Mouse (Mus musculus) liver, adult 2 months (tissue): ENCODE measurements around the gene Tcp11.

Source experiments
- CTCF ChIP-seq: fragments of 200-500 bp; IDR thresholded peaks from 2 replicates; pipeline ENCODE4 v1.5.1; 2011; ENCODE audit warnings: low read depth, low read length, control low read depth
- POLR2A ChIP-seq: fragments of 200-500 bp; IDR thresholded peaks from 2 replicates; pipeline ENCODE4 v1.6.1; 2011; ENCODE audit warnings: low read length, control low read depth; ENCODE audit not compliant: insufficient read depth; ENCODE audit errors: extremely low read depth

DNA sequence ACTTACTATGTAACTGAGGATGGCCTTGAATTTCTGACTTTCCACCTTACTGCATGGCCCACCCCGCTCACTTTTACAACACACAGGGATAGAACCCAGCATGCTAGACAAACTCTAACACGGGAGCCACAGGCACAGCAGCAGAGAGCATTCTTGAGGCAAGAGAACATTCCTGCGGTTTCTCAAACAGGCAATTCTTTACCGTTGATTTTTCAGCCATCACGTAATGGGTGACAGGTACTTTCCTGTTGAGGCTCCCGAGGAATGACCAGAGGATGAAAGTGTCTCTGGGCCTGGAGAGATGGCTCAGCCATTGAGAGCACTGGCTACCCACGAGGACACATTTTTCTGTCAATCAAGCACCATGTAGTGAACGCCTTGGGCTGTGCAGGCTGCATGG lies 43.9 kb upstream of the Tcp11 start:
- TF ChIP-seq CTCF (no peak), POLR2A (no peak)
